Mouse (Mus musculus) frontal cortex, adult 2 months (tissue): ENCODE measurements at regions not wholly inside any gene's neighbourhood (a gene's known extent, or its start where the extent isn't known, plus 50 kb on each side); places are given as distances from the start of the nearest gene placed in this dataset.

Source experiments
- DNase-seq, 2 experiments: peaks; one replicate each; pipeline ENCODE4 v3.0.0; 2022; ENCODE audit warnings: low spot score in 1 of 2; ENCODE audit errors: extremely low spot score in 1 of 2

DNA sequence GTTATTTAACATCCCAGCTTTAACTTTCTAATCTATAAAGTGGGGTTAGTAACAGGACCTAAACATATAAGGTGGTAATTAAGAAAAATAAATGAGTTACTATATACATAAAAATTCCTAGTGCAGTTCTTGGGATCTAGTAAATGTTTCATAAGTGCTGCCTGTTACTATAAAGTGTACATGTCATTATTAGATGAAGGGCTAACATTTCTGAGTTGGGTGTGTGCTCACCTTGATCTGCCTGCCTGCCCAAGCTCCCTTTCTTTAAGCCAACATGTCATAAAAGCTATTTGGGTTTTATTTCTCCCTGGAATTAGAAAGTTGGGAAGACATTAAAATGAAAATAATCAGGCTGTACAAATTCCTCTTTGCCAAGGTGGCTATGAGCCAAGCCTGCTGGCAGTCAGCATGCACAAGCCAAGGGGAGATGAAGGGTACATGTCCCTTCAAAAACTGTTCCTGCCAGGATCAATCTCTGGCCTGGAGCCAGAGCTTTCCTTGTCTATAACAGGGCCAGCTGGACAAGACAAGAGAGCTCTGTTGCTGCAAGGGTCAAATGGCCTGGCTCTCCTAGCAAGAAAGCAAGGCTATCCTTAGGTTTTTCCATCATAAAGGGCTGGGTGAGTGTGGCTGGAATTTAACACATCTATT lies 59.9 kb upstream of the Usp24 start:
- DNase-seq, result peak; percentile 22 to 53

- no peak for DNase-seq
Observed at GRCm38 (mm10) chr4:106261404-106261803, 54.6 kb upstream of the Usp24 start.

GRCm38 (mm10) chr4:106261901-106262560 lies 54.0 kb upstream of the Usp24 start:
- DNase-seq, result peak in 1 of 2 experiments; percentile 42

GRCm38 (mm10) chr4:106262751-106263725 lies 53.0 kb upstream of the Usp24 start:
- peak in 1 of 2 experiments; percentile 7 for DNase-seq
